Mouse (Mus musculus) spleen, adult 18-20 months (tissue): ENCODE measurements at regions not wholly inside any gene's neighbourhood (a gene's known extent, or its start where the extent isn't known, plus 50 kb on each side); places are given as distances from the start of the nearest gene placed in this dataset.

Experiments
- DNase-seq, 2 experiments: peaks; one replicate each; pipeline ENCODE4 v3.0.0; 2022; ENCODE audit warnings: mixed read lengths in 2 of 2

GRCm38 (mm10) chr1:152165490-152165905 is 75.6 kb upstream of the 1700025G04Rik start:
- no peak for DNase-seq

DNA sequence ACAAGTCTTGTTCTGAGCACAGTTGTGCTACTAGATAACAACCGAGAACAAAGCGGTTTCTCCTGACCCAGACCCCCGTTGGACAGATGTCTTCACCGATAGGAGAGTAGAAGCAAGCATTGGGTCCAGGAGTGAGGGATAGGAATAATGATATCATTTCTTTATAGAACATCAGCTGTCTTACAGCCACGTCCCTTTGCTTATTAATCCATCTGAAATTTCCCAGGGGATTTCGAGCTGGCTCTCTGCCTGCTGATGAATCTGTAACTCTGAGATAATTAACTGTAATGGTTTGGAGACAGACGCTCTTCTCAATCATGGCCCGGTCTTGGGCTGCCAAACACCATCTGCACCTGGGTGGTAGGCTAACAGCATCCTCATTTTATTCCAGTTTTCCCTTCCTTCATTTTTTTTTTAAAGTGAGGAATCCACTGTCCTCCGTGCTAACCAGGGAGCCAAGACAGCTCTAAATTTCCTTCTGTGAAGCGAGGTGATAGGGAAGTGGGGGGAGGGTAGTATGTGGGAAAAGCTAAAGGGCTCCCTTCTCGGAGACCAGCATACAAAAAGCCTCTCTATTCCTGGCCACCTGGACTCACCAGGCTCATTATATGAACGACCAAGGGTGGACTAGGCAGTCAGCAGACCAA is 75.0 kb upstream of the 1700025G04Rik start:
- DNase-seq = no peak

- DNase-seq = no peak
These were observed 74.3 kb upstream of the 1700025G04Rik start for GRCm38 (mm10) chr1:152164212-152164611.

- DNase-seq = no peak
These were observed 62.5 kb upstream of the 1700025G04Rik start for GRCm38 (mm10) chr1:152152474-152152873.

DNA sequence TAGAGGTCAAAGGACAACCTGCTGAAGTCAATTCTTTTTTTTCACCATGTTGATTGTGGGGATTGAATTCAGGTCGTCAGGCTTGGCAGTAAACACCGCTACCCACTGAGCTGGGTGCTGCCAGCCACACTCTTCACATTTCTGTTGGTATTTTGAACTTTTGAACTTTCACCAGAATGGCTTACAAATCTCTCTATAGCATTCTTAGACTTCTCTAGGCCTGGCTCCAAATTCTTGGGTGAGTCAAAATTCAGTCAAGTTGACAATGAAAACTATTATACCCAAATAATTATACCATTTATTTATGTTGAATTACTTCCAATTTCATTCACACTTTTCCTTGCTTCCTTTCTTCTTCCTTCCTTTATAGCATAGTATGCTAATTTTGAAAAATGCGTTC is 58.8 kb upstream of the 1700025G04Rik start:
- no peak for DNase-seq

DNA sequence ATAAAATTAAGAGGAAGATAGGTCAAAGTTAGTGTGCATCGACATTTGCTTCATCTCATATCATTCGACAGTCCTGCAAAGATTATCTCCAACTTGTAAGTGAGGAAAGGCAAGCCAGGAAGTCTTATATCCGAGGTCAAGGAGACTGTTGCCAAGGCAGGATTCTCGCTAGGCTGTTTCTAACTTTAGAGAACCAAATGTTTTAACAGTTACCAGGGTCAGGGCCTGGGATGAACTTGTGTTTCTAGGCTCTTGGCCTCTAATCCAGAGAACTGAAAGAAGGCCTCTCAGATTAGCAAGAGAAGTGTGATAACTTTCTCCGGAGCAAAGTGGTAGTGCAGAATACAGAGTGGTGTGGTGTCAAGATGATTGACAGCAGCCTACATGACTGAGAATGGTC is 50.2 kb upstream of the 1700025G04Rik start:
- no peak for DNase-seq
